Mouse (Mus musculus) liver, adult 2 months (tissue): ENCODE results near the gene Larp4b. TPM values are rescaled to one million over a fixed set of nuclear protein-coding genes. Genes with fewer than 3 reads are reported as not detected.

Experiments
- DNase-seq: peaks from one replicate; pipeline ENCODE4 v3.0.0-alpha.2; 2011; ENCODE audit warnings: low read depth, low spot score; ENCODE audit errors: extremely low read depth
- H3K27ac ChIP-seq: fragments of 200-500 bp; replicated peaks from 2 replicates; pipeline ENCODE4 v1.5.1; 2012; ENCODE audit warnings: low read depth, mild to moderate bottlenecking, control low read depth, inconsistent platforms, low read length; ENCODE audit not compliant: insufficient read depth
- H3K27me3 ChIP-seq: fragments of 200-500 bp; 2 replicates; pipeline ENCODE4 v1.6.1; 2012; ENCODE audit warnings: mild to moderate bottlenecking, moderate library complexity, low read length, inconsistent platforms; ENCODE audit not compliant: control insufficient read depth, insufficient read depth
- H3K36me3 ChIP-seq: fragments of 200-500 bp; 2 replicates; pipeline ENCODE4 v1.6.1; 2012; ENCODE audit warnings: low read length, inconsistent platforms; ENCODE audit not compliant: control insufficient read depth, insufficient read depth
- H3K4me1 ChIP-seq: fragments of 200-500 bp; 2 replicates; pipeline ENCODE4 v1.6.1; 2011; ENCODE audit warnings: low read length; ENCODE audit not compliant: control insufficient read depth, insufficient read depth
- H3K4me3 ChIP-seq: fragments of 200-500 bp; 2 replicates; pipeline ENCODE4 v1.5.1; 2011; ENCODE audit warnings: low read depth, mild to moderate bottlenecking, control low read depth, low read length, moderate library complexity; ENCODE audit not compliant: insufficient read depth
- H3K79me2 ChIP-seq: fragments of 200-500 bp; 2 replicates; pipeline ENCODE4 v1.6.1; 2012; ENCODE audit warnings: inconsistent platforms, mild to moderate bottlenecking, low read length, moderate library complexity; ENCODE audit not compliant: control insufficient read depth, insufficient read depth
- H3K9ac ChIP-seq: fragments of 200-500 bp; 2 replicates; pipeline ENCODE4 v1.6.1; 2012; ENCODE audit warnings: low read depth, mild to moderate bottlenecking, control low read depth, inconsistent platforms, low read length
- CTCF ChIP-seq: fragments of 200-500 bp; IDR thresholded peaks from 2 replicates; pipeline ENCODE4 v1.5.1; 2011; ENCODE audit warnings: low read depth, low read length, control low read depth
- POLR2A ChIP-seq: fragments of 200-500 bp; IDR thresholded peaks from 2 replicates; pipeline ENCODE4 v1.6.1; 2011; ENCODE audit warnings: low read length, control low read depth; ENCODE audit not compliant: insufficient read depth; ENCODE audit errors: extremely low read depth
- WGBS: fragments of 180-500 bp; shearing (Covaris S2); methylation state at CpG from one replicate; pipeline ENCODE4 v1.1.7; 2018; 5-methylcytosine and 5-hydroxymethylcytosine counted together
- polyA plus RNA-seq: library from polyadenylated mRNA; depleted of rRNA; stranded (reverse); fragments of >200 nt; gene quantifications from 2 replicates; pipeline ENCODE4 v1.2.3, GENCODE M21; 2012
- total RNA-seq: library from RNA; depleted of rRNA; stranded (reverse); fragments of >200 nt; gene quantifications from 2 replicates; pipeline ENCODE4 v1.2.3, GENCODE M21; 2014

Larp4b gene
- total and polyA plus RNA-seq, 2 experiments, result 20.4 to 34.2 TPM

DNA sequence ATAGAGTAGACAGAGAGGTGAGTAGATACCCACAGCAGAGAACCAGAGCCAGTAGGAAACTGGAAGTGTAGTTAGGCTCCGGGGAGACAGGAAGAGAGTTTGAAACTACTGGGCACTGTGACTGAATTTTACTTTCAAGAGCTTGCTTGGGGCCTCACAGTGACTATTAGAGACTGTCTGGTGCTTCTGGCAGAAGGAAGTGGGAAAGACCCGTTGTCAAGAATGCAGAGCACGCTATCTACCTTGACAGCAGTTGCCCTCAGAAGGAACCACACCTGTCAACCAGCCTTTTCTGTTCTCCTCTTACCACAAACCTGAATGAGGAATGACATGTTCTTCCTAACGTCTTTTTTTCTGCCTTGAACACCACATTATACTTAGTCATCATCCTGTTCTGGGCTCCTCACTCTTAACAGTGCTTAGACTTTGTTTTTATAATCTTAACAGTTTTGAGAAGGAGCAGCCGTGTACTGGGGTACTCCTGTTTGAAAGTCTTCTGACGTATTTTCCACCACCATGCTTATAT, 45.8 kb downstream of the Larp4b start:
- H3K36me3 ChIP-seq, result peaks cover 48% of the 10 kb centered on the region
- peaks cover 11% of the 10 kb centered on the region; the same call in 1 of the 2 replicates for H3K79me2 ChIP-seq
- H3K27ac ChIP-seq, result no peak overlapping the region
- H3K9ac ChIP-seq, result no peak overlapping the region
- H3K4me3 ChIP-seq, result no peak overlapping the region
- WGBS, result 77% methylated on average over 6 of the region's 6 CpGs
- no peaks in the 10 kb centered on the region for H3K27me3 ChIP-seq
- DNase-seq, result no peak
- H3K4me1 ChIP-seq, result no peaks in the 10 kb centered on the region; the same call in 1 of the 2 replicates
- TF ChIP-seq CTCF, result no peak
- TF ChIP-seq POLR2A, result no peak

DNA sequence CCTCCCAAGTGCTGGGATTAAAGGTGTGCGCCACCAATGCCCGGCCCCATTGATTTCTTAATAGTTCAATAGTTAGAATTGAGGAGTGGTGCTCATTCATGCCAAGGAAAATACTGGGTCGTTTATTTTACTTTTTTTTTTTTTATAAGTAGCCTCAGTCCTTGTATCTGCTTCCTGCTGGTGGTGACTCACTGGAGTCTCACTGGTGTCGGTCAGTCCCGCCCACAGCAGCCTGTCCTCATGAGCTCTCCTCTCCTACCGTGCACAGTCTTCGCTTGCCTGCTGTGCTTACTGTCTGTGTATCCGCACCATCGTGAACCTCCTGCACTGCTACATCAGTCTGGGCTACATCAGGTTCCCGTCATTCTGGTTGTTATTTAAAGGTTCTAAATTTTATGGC, 46.5 kb downstream of the Larp4b start:
- WGBS, result 48% methylated on average over 10 of the region's 10 CpGs
- H3K27ac ChIP-seq, result no peak overlapping the region
- H3K27me3 ChIP-seq, result no peaks in the 10 kb centered on the region
- no peak overlapping the region for H3K9ac ChIP-seq
- no peak overlapping the region for H3K4me3 ChIP-seq
- no peak for TF ChIP-seq POLR2A
- no peak for TF ChIP-seq CTCF
- peak; percentile 42 for DNase-seq
- peaks cover 7% of the 10 kb centered on the region; the same call in 1 of the 2 replicates for H3K79me2 ChIP-seq
- no peaks in the 10 kb centered on the region; the same call in 1 of the 2 replicates for H3K4me1 ChIP-seq
- H3K36me3 ChIP-seq, result peaks cover 50% of the 10 kb centered on the region

DNA sequence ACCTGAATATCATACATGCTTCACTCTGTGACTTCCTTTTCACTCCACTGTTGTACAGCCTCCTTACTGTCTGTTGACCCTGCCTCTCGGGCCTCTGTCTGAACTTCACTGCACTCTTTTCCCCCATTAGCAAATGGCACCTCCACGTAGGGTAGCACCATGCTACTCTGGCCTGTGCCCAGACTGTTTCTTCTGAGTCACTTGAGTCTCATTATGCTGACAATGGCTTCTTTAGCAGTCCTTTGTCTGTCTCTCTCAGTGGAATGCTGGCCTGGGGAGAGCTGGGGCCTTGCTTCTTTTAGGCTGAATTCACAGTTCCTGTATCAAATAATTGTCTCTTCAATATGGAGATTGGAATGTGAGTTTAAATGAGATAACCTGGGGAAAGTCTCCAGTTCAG, 48.7 kb downstream of the Larp4b start:
- Histone ChIP-seq H3K4me1 (no peaks in the 10 kb centered on the region; the same call in 1 of the 2 replicates), H3K36me3 (peaks cover 58% of the 10 kb centered on the region), H3K4me3 (no peak overlapping the region), H3K9ac (no peak overlapping the region), H3K27me3 (no peaks in the 10 kb centered on the region), H3K27ac (no peak overlapping the region), H3K79me2 (peaks cover 7% of the 10 kb centered on the region; the same call in 1 of the 2 replicates)
- TF ChIP-seq CTCF (no peak), POLR2A (no peak)
- 89% methylated on average over 2 of the region's 2 CpGs for WGBS
- no peak for DNase-seq

GRCm38 (mm10) chr13:9148830-9149229, 55.1 kb downstream of the Larp4b start:
- TF ChIP-seq POLR2A, result no peak
- no peak for TF ChIP-seq CTCF
- no peaks in the 10 kb centered on the region for H3K4me1 ChIP-seq
- 52% methylated on average over 2 of the region's 2 CpGs for WGBS
- H3K27ac ChIP-seq, result no peak overlapping the region
- peaks cover 79% of the 10 kb centered on the region for H3K36me3 ChIP-seq
- H3K9ac ChIP-seq, result no peak overlapping the region
- no peak overlapping the region for H3K4me3 ChIP-seq
- no peaks in the 10 kb centered on the region for H3K27me3 ChIP-seq
- DNase-seq, result no peak
- H3K79me2 ChIP-seq, result peaks cover 3% of the 10 kb centered on the region; the same call in 1 of the 2 replicates

DNA sequence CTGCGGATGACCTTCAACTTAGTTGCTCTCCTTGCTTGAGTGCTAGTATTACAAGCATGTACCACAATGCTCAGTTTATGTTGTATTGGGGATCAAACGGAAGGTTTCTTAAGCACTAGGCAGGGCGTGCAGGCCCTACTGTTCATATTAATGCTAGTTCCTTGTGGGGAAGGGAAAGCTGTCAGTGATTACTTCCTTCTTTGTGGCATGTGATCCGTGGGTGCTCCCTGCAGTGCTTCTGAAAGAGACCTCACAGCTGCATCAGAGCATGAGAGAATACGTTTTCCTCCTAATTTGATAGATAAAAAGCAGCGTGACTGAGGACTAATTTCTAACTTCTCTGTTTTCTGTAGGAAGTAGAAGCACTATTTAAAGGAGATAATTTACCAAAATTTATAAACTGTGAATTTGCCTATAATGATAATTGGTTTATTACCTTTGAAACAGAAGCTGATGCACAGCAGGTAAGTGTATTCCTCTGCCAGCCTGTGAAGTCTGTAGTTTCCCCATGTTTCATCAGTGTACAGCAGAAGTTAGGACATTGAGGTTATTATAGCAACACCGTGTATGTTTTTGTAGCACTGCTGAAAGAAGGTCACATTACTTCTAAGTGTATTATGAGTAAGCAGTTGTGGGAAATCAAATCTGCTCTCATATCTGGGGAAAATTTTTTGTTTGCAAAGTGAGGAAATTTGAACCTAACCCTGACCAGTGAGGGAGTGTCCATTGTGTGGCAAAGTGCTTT, 56.0 kb downstream of the Larp4b start:
- H3K27ac ChIP-seq, result no peak overlapping the region
- WGBS, result 85% methylated on average over 7 of the region's 7 CpGs
- H3K36me3 ChIP-seq, result peaks cover 76% of the 10 kb centered on the region

DNA sequence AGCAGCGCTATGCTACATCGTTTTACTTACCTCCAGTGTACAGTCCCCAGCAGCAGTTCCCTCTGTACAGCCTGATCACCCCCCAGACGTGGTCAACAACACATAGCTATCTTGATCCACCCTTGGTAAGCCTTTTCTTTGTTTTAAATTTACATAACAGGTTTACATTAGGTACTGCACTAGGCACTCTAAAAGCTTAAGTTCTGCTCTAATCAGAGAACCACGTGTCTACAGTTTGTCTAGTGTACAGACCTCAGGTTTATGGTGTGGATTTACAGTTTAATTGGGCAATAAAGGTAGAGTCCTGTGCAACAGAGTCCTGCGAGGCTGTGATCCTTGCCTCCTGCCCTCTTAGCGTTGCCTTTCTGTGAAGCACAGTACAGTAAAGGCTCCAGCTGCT, 57.4 kb downstream of the Larp4b start:
- WGBS, result 88% methylated on average over 6 of the region's 6 CpGs
- TF ChIP-seq CTCF (no peak), POLR2A (no peak)
- Histone ChIP-seq H3K27ac (no peak overlapping the region), H3K79me2 (peaks cover 3% of the 10 kb centered on the region; the same call in 1 of the 2 replicates), H3K4me3 (no peak overlapping the region), H3K9ac (no peak overlapping the region), H3K27me3 (no peaks in the 10 kb centered on the region), H3K4me1 (no peaks in the 10 kb centered on the region), H3K36me3 (peaks cover 77% of the 10 kb centered on the region)
- no peak for DNase-seq

More for the DNA sequence above, 56.0 kb downstream of the Larp4b start:
- no peaks in the 10 kb centered on the region for H3K4me1 ChIP-seq
- no peak for TF ChIP-seq CTCF
- TF ChIP-seq POLR2A, result no peak
- H3K79me2 ChIP-seq, result peaks cover 3% of the 10 kb centered on the region; the same call in 1 of the 2 replicates
- no peak overlapping the region for H3K9ac ChIP-seq
- peak; percentile 26 for DNase-seq
- H3K27me3 ChIP-seq, result no peaks in the 10 kb centered on the region
- no peak overlapping the region for H3K4me3 ChIP-seq
